Mouse (Mus musculus): ENCODE data around the gene Sox5.

The Sox5 gene

GRCm38 (mm10) chr6:144048201-144048924 lies 733.4 kb downstream of the Sox5 start:
- DNase-seq (ENCODE audit: low read depth, low spot score) = peak; percentile 17

GRCm38 (mm10) chr6:144045503-144045902 lies 736.3 kb downstream of the Sox5 start:
- peak; percentile 29 for DNase-seq (ENCODE audit: low read depth, low spot score)

- DNase-seq (ENCODE audit: low read depth, low spot score) = no peak
Measured at GRCm38 (mm10) chr6:144044381-144044780, 737.4 kb downstream of the Sox5 start.

GRCm38 (mm10) chr6:144042936-144043335 lies 738.8 kb downstream of the Sox5 start:
- DNase-seq (ENCODE audit: low read depth, low spot score) = no peak

GRCm38 (mm10) chr6:144041941-144042340 lies 739.8 kb downstream of the Sox5 start:
- DNase-seq (ENCODE audit: low read depth, low spot score) = no peak

GRCm38 (mm10) chr6:144041188-144041587 lies 740.6 kb downstream of the Sox5 start:
- no peak for DNase-seq (ENCODE audit: low read depth, low spot score)

- no peak for DNase-seq (ENCODE audit: low read depth, low spot score)
Measured at GRCm38 (mm10) chr6:144040349-144040748, 741.4 kb downstream of the Sox5 start.

- DNase-seq (ENCODE audit: low read depth, low spot score) = no peak
Measured at GRCm38 (mm10) chr6:144039221-144039620, 742.6 kb downstream of the Sox5 start.

GRCm38 (mm10) chr6:144033191-144033590 lies 748.6 kb downstream of the Sox5 start:
- no peak for DNase-seq (ENCODE audit: low read depth, low spot score)

- DNase-seq (ENCODE audit: low read depth, low spot score) = no peak
Measured at GRCm38 (mm10) chr6:144016929-144017328, 764.8 kb downstream of the Sox5 start.

GRCm38 (mm10) chr6:144011880-144012524 lies 769.8 kb downstream of the Sox5 start:
- no peak for DNase-seq (ENCODE audit: low read depth, low spot score)

- no peak for DNase-seq (ENCODE audit: low read depth, low spot score)
Measured at GRCm38 (mm10) chr6:144010995-144011394, 770.8 kb downstream of the Sox5 start.

GRCm38 (mm10) chr6:144010285-144010684 lies 771.5 kb downstream of the Sox5 start:
- DNase-seq (ENCODE audit: low read depth, low spot score) = no peak

- no peak for DNase-seq (ENCODE audit: low read depth, low spot score)
Measured at GRCm38 (mm10) chr6:144005132-144005531, 776.6 kb downstream of the Sox5 start.

- DNase-seq (ENCODE audit: low read depth, low spot score) = no peak
Measured at GRCm38 (mm10) chr6:143998201-143998600, 783.6 kb downstream of the Sox5 start.

- no peak for DNase-seq (ENCODE audit: low read depth, low spot score)
Measured at GRCm38 (mm10) chr6:143997616-143998015, 784.2 kb downstream of the Sox5 start.

GRCm38 (mm10) chr6:143995046-143995445 lies 786.7 kb downstream of the Sox5 start:
- peak; percentile 43 for DNase-seq (ENCODE audit: low read depth, low spot score)

GRCm38 (mm10) chr6:143987548-143987947 lies 794.2 kb downstream of the Sox5 start:
- no peak for DNase-seq (ENCODE audit: low read depth, low spot score)

- DNase-seq (ENCODE audit: low read depth, low spot score) = peak; percentile 29
Measured at GRCm38 (mm10) chr6:143980131-143980530, 801.6 kb downstream of the Sox5 start.

GRCm38 (mm10) chr6:143967724-143968400 lies 813.9 kb downstream of the Sox5 start:
- DNase-seq (ENCODE audit: low read depth, low spot score) = peak; percentile 50

GRCm38 (mm10) chr6:143960487-143960886 lies 821.3 kb downstream of the Sox5 start:
- DNase-seq (ENCODE audit: low read depth, low spot score) = no peak

- no peak for DNase-seq (ENCODE audit: low read depth, low spot score)
Measured at GRCm38 (mm10) chr6:143960081-143960480, 821.7 kb downstream of the Sox5 start.

GRCm38 (mm10) chr6:143958372-143958771 lies 823.4 kb downstream of the Sox5 start:
- DNase-seq (ENCODE audit: low read depth, low spot score) = peak; percentile 20

Measured in brain, adult 2 months (tissue).